Mouse (Mus musculus) intestine, embryonic 15.5 days (tissue): ENCODE results near the gene Epb41l1. TPM values are rescaled to one million over a fixed set of nuclear protein-coding genes. Genes with fewer than 3 reads are reported as not detected.

Experiments used
- ATAC-seq: fragments of 200-750 bp; cut with Nextera tagmentation; 2 replicates; pipeline ENCODE4 v1.8.0; 2017; ENCODE audit warnings: moderate TSS enrichment, moderate library complexity
- H3K27ac ChIP-seq: fragments of 300-500 bp; sonication (generic); 2 replicates; pipeline ENCODE4 v1.5.1; 2015; ENCODE audit warnings: mild to moderate bottlenecking, inconsistent platforms
- H3K27me3 ChIP-seq: fragments of 300-500 bp; sonication (generic); replicated peaks from 2 replicates; pipeline ENCODE4 v1.6.1; 2015; ENCODE audit warnings: inconsistent platforms
- H3K36me3 ChIP-seq: fragments of 300-500 bp; sonication (generic); 2 replicates; pipeline ENCODE4 v1.6.1; 2015; ENCODE audit warnings: inconsistent platforms
- H3K4me1 ChIP-seq: fragments of 300-500 bp; sonication (generic); replicated peaks from 2 replicates; pipeline ENCODE4 v1.6.1; 2015; ENCODE audit warnings: inconsistent platforms
- H3K4me2 ChIP-seq: fragments of 300-500 bp; sonication (generic); replicated peaks from 2 replicates; pipeline ENCODE4 v1.6.1; 2015; ENCODE audit warnings: mild to moderate bottlenecking, inconsistent platforms
- H3K4me3 ChIP-seq: fragments of 300-500 bp; sonication (generic); replicated peaks from 2 replicates; pipeline ENCODE4 v1.5.1; 2015; ENCODE audit warnings: inconsistent platforms
- H3K9ac ChIP-seq: fragments of 300-500 bp; sonication (generic); 2 replicates; pipeline ENCODE4 v1.6.1; 2015; ENCODE audit warnings: inconsistent platforms
- H3K9me3 ChIP-seq: fragments of 300-500 bp; sonication (generic); 2 replicates; pipeline ENCODE4 v1.6.1; 2016; ENCODE audit warnings: inconsistent platforms
- WGBS: fragments of 180-500 bp; shearing (Covaris S2); methylation state at CpG from one replicate; pipeline ENCODE4 v1.1.7; 2015; 5-methylcytosine and 5-hydroxymethylcytosine counted together
- polyA plus RNA-seq: library from polyadenylated mRNA; unstranded; fragments of >200 nt; fragmentation: Nextera tagmentation; extraction: Ambion mirVana; gene quantifications from 2 replicates; pipeline ENCODE4 v1.2.1, GENCODE M21; 2015

Gene Epb41l1
- polyA plus RNA-seq, 1 experiment from 2014 or later, result 1.9 TPM

- no peaks in the 10 kb centered on the region for H3K36me3 ChIP-seq
- H3K27ac ChIP-seq, result no peak overlapping the region
- no peak for ATAC-seq
- no peak overlapping the region for H3K4me2 ChIP-seq
- no peaks in the 10 kb centered on the region for H3K27me3 ChIP-seq
- H3K9me3 ChIP-seq, result no peaks in the 10 kb centered on the region
- H3K4me1 ChIP-seq, result peaks cover 21% of the 10 kb centered on the region
- no peak overlapping the region for H3K9ac ChIP-seq
- no peak overlapping the region for H3K4me3 ChIP-seq
- WGBS, result 77% methylated on average over 13 of the region's 13 CpGs
Observed at GRCm38 (mm10) chr2:156451225-156452148, 30.8 kb downstream of the Epb41l1 start.

GRCm38 (mm10) chr2:156452149-156452536, 31.4 kb downstream of the Epb41l1 start:
- H3K27me3 ChIP-seq, result no peaks in the 10 kb centered on the region
- ATAC-seq, result no peak
- no peak overlapping the region for H3K4me3 ChIP-seq
- H3K4me2 ChIP-seq, result no peak overlapping the region
- no peak overlapping the region for H3K27ac ChIP-seq
- H3K4me1 ChIP-seq, result peaks cover 14% of the 10 kb centered on the region
- WGBS, result 80% methylated on average over 7 of the region's 7 CpGs
- H3K36me3 ChIP-seq, result no peaks in the 10 kb centered on the region
- H3K9ac ChIP-seq, result no peak overlapping the region
- H3K9me3 ChIP-seq, result no peaks in the 10 kb centered on the region

- Histone ChIP-seq H3K4me2 (no peak overlapping the region), H3K36me3 (no peaks in the 10 kb centered on the region), H3K9me3 (no peaks in the 10 kb centered on the region), H3K27ac (no peak overlapping the region), H3K9ac (no peak overlapping the region), H3K4me3 (no peak overlapping the region), H3K4me1 (0 out of 2 replicates have a peak, but pooled peaks cover 10% of the 10 kb centered on the region), H3K27me3 (no peaks in the 10 kb centered on the region)
- 57% methylated on average over 7 of the region's 7 CpGs for WGBS
- ATAC-seq, result peak; percentile 49
Observed at GRCm38 (mm10) chr2:156453822-156454221, 33.1 kb downstream of the Epb41l1 start.

GRCm38 (mm10) chr2:156455508-156456108, 34.9 kb downstream of the Epb41l1 start:
- Histone ChIP-seq H3K4me1 (peaks cover 11% of the 10 kb centered on the region; the same call in 1 of the 2 replicates), H3K27me3 (no peaks in the 10 kb centered on the region), H3K4me3 (no peak overlapping the region), H3K9ac (no peak overlapping the region), H3K36me3 (no peaks in the 10 kb centered on the region), H3K4me2 (no peak overlapping the region), H3K9me3 (no peaks in the 10 kb centered on the region), H3K27ac (no peak overlapping the region)
- 72% methylated on average over 9 of the region's 9 CpGs for WGBS
- no peak for ATAC-seq

GRCm38 (mm10) chr2:156456386-156457342, 36.0 kb downstream of the Epb41l1 start:
- H3K9ac ChIP-seq, result no peak overlapping the region
- H3K4me2 ChIP-seq, result no peak overlapping the region
- no peak overlapping the region for H3K27ac ChIP-seq
- WGBS, result 67% methylated on average over 14 of the region's 14 CpGs
- H3K4me1 ChIP-seq, result peaks cover 10% of the 10 kb centered on the region
- H3K27me3 ChIP-seq, result no peaks in the 10 kb centered on the region
- no peaks in the 10 kb centered on the region for H3K9me3 ChIP-seq
- no peaks in the 10 kb centered on the region for H3K36me3 ChIP-seq
- H3K4me3 ChIP-seq, result no peak overlapping the region
- no peak for ATAC-seq

GRCm38 (mm10) chr2:156457343-156457717, 36.6 kb downstream of the Epb41l1 start:
- H3K9ac ChIP-seq, result no peak overlapping the region
- no peak overlapping the region for H3K4me2 ChIP-seq
- 47% methylated on average over 4 of the region's 4 CpGs for WGBS
- peak; percentile 61; the same call in 1 of the 2 replicates for ATAC-seq
- H3K9me3 ChIP-seq, result no peaks in the 10 kb centered on the region
- peaks cover 13% of the 10 kb centered on the region for H3K4me1 ChIP-seq
- no peak overlapping the region for H3K4me3 ChIP-seq
- no peaks in the 10 kb centered on the region for H3K36me3 ChIP-seq
- no peak overlapping the region for H3K27ac ChIP-seq
- H3K27me3 ChIP-seq, result no peaks in the 10 kb centered on the region

GRCm38 (mm10) chr2:156460470-156460869, 39.8 kb downstream of the Epb41l1 start:
- Histone ChIP-seq H3K4me2 (no peak overlapping the region), H3K36me3 (no peaks in the 10 kb centered on the region), H3K4me3 (no peak overlapping the region), H3K27ac (no peak overlapping the region), H3K4me1 (peaks cover 16% of the 10 kb centered on the region), H3K27me3 (no peaks in the 10 kb centered on the region), H3K9me3 (no peaks in the 10 kb centered on the region), H3K9ac (no peak overlapping the region)
- 32% methylated on average over 14 of the region's 14 CpGs for WGBS
- ATAC-seq, result no peak

GRCm38 (mm10) chr2:156462154-156463029, 41.7 kb downstream of the Epb41l1 start:
- WGBS, result 42% methylated on average over 14 of the region's 14 CpGs
- peaks cover 15% of the 10 kb centered on the region for H3K4me1 ChIP-seq
- H3K36me3 ChIP-seq, result no peaks in the 10 kb centered on the region
- H3K9ac ChIP-seq, result no peak overlapping the region
- no peaks in the 10 kb centered on the region for H3K27me3 ChIP-seq
- H3K4me2 ChIP-seq, result no peak overlapping the region
- no peak overlapping the region for H3K27ac ChIP-seq
- no peak overlapping the region for H3K4me3 ChIP-seq
- ATAC-seq, result peak; percentile 76
- H3K9me3 ChIP-seq, result no peaks in the 10 kb centered on the region

GRCm38 (mm10) chr2:156464416-156464815, 43.7 kb downstream of the Epb41l1 start:
- no peak for ATAC-seq
- Histone ChIP-seq H3K9ac (no peak overlapping the region), H3K4me3 (no peak overlapping the region), H3K27ac (no peak overlapping the region), H3K4me1 (peaks cover 12% of the 10 kb centered on the region), H3K4me2 (no peak overlapping the region), H3K9me3 (no peaks in the 10 kb centered on the region), H3K27me3 (no peaks in the 10 kb centered on the region), H3K36me3 (no peaks in the 10 kb centered on the region)
- 85% methylated on average over 4 of the region's 4 CpGs for WGBS

GRCm38 (mm10) chr2:156467538-156467937, 46.8 kb downstream of the Epb41l1 start:
- 81% methylated on average over 11 of the region's 11 CpGs for WGBS
- Histone ChIP-seq H3K4me2 (no peak overlapping the region), H3K36me3 (no peaks in the 10 kb centered on the region), H3K9me3 (no peaks in the 10 kb centered on the region), H3K4me1 (peaks cover 3% of the 10 kb centered on the region; the same call in 1 of the 2 replicates), H3K9ac (no peak overlapping the region; the same call in 1 of the 2 replicates), H3K27me3 (no peaks in the 10 kb centered on the region), H3K27ac (no peak overlapping the region), H3K4me3 (no peak overlapping the region)
- ATAC-seq, result no peak

- Histone ChIP-seq H3K4me2 (no peak overlapping the region), H3K27ac (no peak overlapping the region), H3K9ac (no peak overlapping the region), H3K9me3 (no peaks in the 10 kb centered on the region), H3K36me3 (no peaks in the 10 kb centered on the region), H3K27me3 (no peaks in the 10 kb centered on the region), H3K4me3 (no peak overlapping the region), H3K4me1 (peaks cover 3% of the 10 kb centered on the region; the same call in 1 of the 2 replicates)
- 92% methylated on average over 5 of the region's 5 CpGs for WGBS
- no peak for ATAC-seq
Observed at GRCm38 (mm10) chr2:156468890-156469289, 48.2 kb downstream of the Epb41l1 start.
